ENCODE assay signal across 8 mouse cellular contexts in the genomic region with DNA sequence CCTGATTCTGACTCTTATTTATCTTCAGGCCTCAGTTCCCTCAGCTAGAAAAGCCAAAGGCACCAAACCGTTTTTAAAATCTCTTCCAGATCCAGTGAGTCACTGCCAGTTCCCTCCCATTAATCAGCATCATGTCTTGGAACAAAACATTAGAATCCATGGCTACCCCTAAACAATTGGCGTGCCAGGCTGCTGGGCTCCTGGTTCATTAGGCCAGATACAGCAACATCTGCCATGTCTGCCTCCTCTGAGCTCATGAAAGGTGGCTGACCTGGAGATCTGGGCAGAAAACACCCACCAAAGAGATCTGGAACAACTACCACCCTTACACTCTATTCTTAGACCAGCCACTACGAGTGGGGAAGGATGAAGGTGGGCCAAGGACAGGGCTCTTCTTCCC. TPM values are rescaled to one million over a fixed set of nuclear protein-coding genes. Genes with fewer than 3 reads are reported as not detected.
DNase-seq lines count a peak whose midpoint lies in the region; ATAC-seq lines count a peak whose summit lies in the region.

No protein-coding gene starts in this region.

- 0 out of 2 replicates have a peak overlapping the region, but pooled peaks have one; percentile 87 for H3K4me3 ChIP-seq in forebrain, embryonic 14.5 days (ENCODE audit: low read depth, low read length)
- H3K4me3 ChIP-seq in intestine, embryonic 16.5 days (ENCODE audit: low read length): no peak overlapping the region
- peak overlapping the region; percentile 96 for H3K4me3 ChIP-seq in neural tube, embryonic 15.5 days (replicated peaks)

- peak; percentile 34 for DNase-seq in testis, postnatal 10 days (ENCODE audit: low spot score)
- no peak for DNase-seq in testis, postnatal 14 days (ENCODE audit: low spot score)
- DNase-seq in forebrain, embryonic 14.5 days (ENCODE audit: low spot score): no peak
- DNase-seq in frontal cortex, postnatal 10 days (ENCODE audit: low spot score in 2 of 2): no peak
- DNase-seq in yolk sac, embryonic 10.5 days (ENCODE audit: low spot score): no peak
- no peak for DNase-seq in left cerebral cortex, adult 9 months (ENCODE audit: low spot score in 2 of 2)

- H3K36me3 ChIP-seq in forebrain, embryonic 14.5 days (ENCODE audit: control insufficient read depth, insufficient read depth, low read length): peaks cover 31% of the 10 kb centered on the region; the same call in 1 of the 2 replicates
- peaks cover 6% of the 10 kb centered on the region for H3K36me3 ChIP-seq in intestine, embryonic 16.5 days (ENCODE audit: control insufficient read depth, insufficient read depth, low read length)
- peaks cover 29% of the 10 kb centered on the region for H3K36me3 ChIP-seq in neural tube, embryonic 15.5 days

- H3K9me3 ChIP-seq in forebrain, embryonic 14.5 days (replicated peaks; ENCODE audit: control insufficient read depth, low read length): no peaks in the 10 kb centered on the region
- H3K9me3 ChIP-seq in intestine, embryonic 16.5 days (ENCODE audit: control insufficient read depth, low read length): no peaks in the 10 kb centered on the region
- H3K9me3 ChIP-seq in neural tube, embryonic 15.5 days (replicated peaks): no peaks in the 10 kb centered on the region

- no peaks in the 10 kb centered on the region for H3K27me3 ChIP-seq in forebrain, embryonic 14.5 days (replicated peaks; ENCODE audit: control insufficient read depth, insufficient read depth, low read length)
- no peaks in the 10 kb centered on the region for H3K27me3 ChIP-seq in intestine, embryonic 16.5 days (replicated peaks; ENCODE audit: control insufficient read depth, insufficient read depth, low read length)
- H3K27me3 ChIP-seq in neural tube, embryonic 15.5 days (replicated peaks): no peaks in the 10 kb centered on the region

- no peak for ATAC-seq in forebrain, embryonic 14.5 days
- ATAC-seq in intestine, embryonic 16.5 days: no peak
- ATAC-seq in neural tube, embryonic 15.5 days (ENCODE audit: low FRiP score): no peak

- H3K27ac ChIP-seq in forebrain, embryonic 14.5 days (ENCODE audit: low read depth, low read length): no peak overlapping the region
- H3K27ac ChIP-seq in intestine, embryonic 16.5 days (ENCODE audit: low read length): no peak overlapping the region
- no peak overlapping the region for H3K27ac ChIP-seq in neural tube, embryonic 15.5 days (replicated peaks)

- WGBS in forebrain, embryonic 14.5 days: 54% methylated on average over 3 of the region's 3 CpGs
- WGBS in intestine, embryonic 16.5 days: 76% methylated on average over 3 of the region's 3 CpGs
- 48% methylated on average over 3 of the region's 3 CpGs for WGBS in neural tube, embryonic 15.5 days

- peaks cover 8% of the 10 kb centered on the region for H3K4me1 ChIP-seq in forebrain, embryonic 14.5 days (ENCODE audit: control insufficient read depth, insufficient read depth, low read length)
- H3K4me1 ChIP-seq in intestine, embryonic 16.5 days (ENCODE audit: control insufficient read depth, insufficient read depth, low read length): peaks cover 9% of the 10 kb centered on the region
- peaks cover 20% of the 10 kb centered on the region for H3K4me1 ChIP-seq in neural tube, embryonic 15.5 days

- H3K9ac ChIP-seq in forebrain, embryonic 14.5 days (ENCODE audit: low read length): no peak overlapping the region
- peak overlapping the region; percentile 91 for H3K9ac ChIP-seq in intestine, embryonic 16.5 days (ENCODE audit: low read depth, low read length)
- H3K9ac ChIP-seq in neural tube, embryonic 15.5 days (replicated peaks): peak overlapping the region; percentile 83; the same call in 1 of the 2 replicates

- peak overlapping the region; percentile 69 for H3K4me2 ChIP-seq in forebrain, embryonic 14.5 days (ENCODE audit: low read length)
- H3K4me2 ChIP-seq in intestine, embryonic 16.5 days (ENCODE audit: low read depth, low read length): peak overlapping the region; percentile 89; the same call in 1 of the 2 replicates
- peak overlapping the region; percentile 83 for H3K4me2 ChIP-seq in neural tube, embryonic 15.5 days

RNA-seq across cellular contexts. Expression of a gene that starts 1.3 kb away (rescaled TPM):
- 8.6 and 10.4 TPM in 2 replicates for polyA plus RNA-seq in forebrain, embryonic 14.5 days (2014; fragmentation: Nextera tagmentation; extraction: Ambion mirVana)
- polyA plus RNA-seq in intestine, embryonic 16.5 days (2015; fragmentation: Nextera tagmentation; extraction: Ambion mirVana): 10.4 and 10.6 TPM in 2 replicates
- polyA plus RNA-seq in neural tube, embryonic 15.5 days (2015; fragmentation: Nextera tagmentation; extraction: Ambion mirVana): 17.1 and 18.3 TPM in 2 replicates

RNA-seq across cellular contexts. Expression of a gene that starts 21.0 kb away (rescaled TPM):
- polyA plus RNA-seq in forebrain, embryonic 14.5 days (2014; fragmentation: Nextera tagmentation; extraction: Ambion mirVana): 0.40 TPM in 1 of 2 replicates, not detected in the other
- 0.20 and 0.24 TPM in 2 replicates for polyA plus RNA-seq in intestine, embryonic 16.5 days (2015; fragmentation: Nextera tagmentation; extraction: Ambion mirVana)
- polyA plus RNA-seq in neural tube, embryonic 15.5 days (2015; fragmentation: Nextera tagmentation; extraction: Ambion mirVana): 0.18 TPM in 1 of 2 replicates, not detected in the other

RNA-seq across cellular contexts. Expression of a gene that starts 32.9 kb away (rescaled TPM):
- 107 and 113 TPM in 2 replicates for polyA plus RNA-seq in forebrain, embryonic 14.5 days (2014; fragmentation: Nextera tagmentation; extraction: Ambion mirVana)
- 3.9 and 5.0 TPM in 2 replicates for polyA plus RNA-seq in intestine, embryonic 16.5 days (2015; fragmentation: Nextera tagmentation; extraction: Ambion mirVana)
- 108 and 129 TPM in 2 replicates for polyA plus RNA-seq in neural tube, embryonic 15.5 days (2015; fragmentation: Nextera tagmentation; extraction: Ambion mirVana)

RNA-seq across cellular contexts. Expression of a gene that starts 35.5 kb away (rescaled TPM):
- polyA plus RNA-seq in forebrain, embryonic 14.5 days (2014; fragmentation: Nextera tagmentation; extraction: Ambion mirVana): not detected in 2 replicates
- polyA plus RNA-seq in intestine, embryonic 16.5 days (2015; fragmentation: Nextera tagmentation; extraction: Ambion mirVana): 86.6 and 88.5 TPM in 2 replicates
- 0.04 and 5.2 TPM in 2 replicates for polyA plus RNA-seq in neural tube, embryonic 15.5 days (2015; fragmentation: Nextera tagmentation; extraction: Ambion mirVana)

RNA-seq across cellular contexts. Expression of a gene that starts 46.6 kb away (rescaled TPM):
- polyA plus RNA-seq in forebrain, embryonic 14.5 days (2014; fragmentation: Nextera tagmentation; extraction: Ambion mirVana): 83.6 and 90.3 TPM in 2 replicates
- polyA plus RNA-seq in intestine, embryonic 16.5 days (2015; fragmentation: Nextera tagmentation; extraction: Ambion mirVana): 79.4 and 85.8 TPM in 2 replicates
- polyA plus RNA-seq in neural tube, embryonic 15.5 days (2015; fragmentation: Nextera tagmentation; extraction: Ambion mirVana): 72.6 and 82.1 TPM in 2 replicates

Comparison
In these comparisons a context has a peak if more than half of its experiments do, and no peak if none do; other contexts are left out.
1. RNA of a gene that starts 32.9 kb away (polyA plus RNA-seq): 108 to 129 TPM in neural tube, embryonic 15.5 days and 107 to 113 TPM in forebrain, embryonic 14.5 days; 3.9 to 5.0 TPM in intestine, embryonic 16.5 days; every median in the first group is over 10 times any median in the second.
2. Peak in every context shown above with its lines, with median percentiles within 50 percentile points of each other: H3K4me2 ChIP-seq.